Mouse (Mus musculus): ENCODE results near the gene Cask. TPM values are rescaled to one million over a fixed set of nuclear protein-coding genes. Genes with fewer than 3 reads are reported as not detected.

Cask gene
- total RNA-seq, 2 experiments from 2014 or later = 9.0 to 15.0 TPM

Small RNAs within 50 kb of the gene (microRNA-seq; reads per million reads assigned to microRNA genes)
- 0 reads per million in 2 experiments for gene Gm25246 (ENCODE audit: borderline replicate concordance in 2 of 2)

Other genes with a start within 250 kb of the Cask start
- gene Gpr34, start 219.3 kb downstream of the Cask start, total RNA-seq (2021) = under 1 TPM; 0.46 to 0.92 TPM
- gene Gpr82, start 190.0 kb downstream of the Cask start, total RNA-seq (2021) = not detected